Mouse (Mus musculus) liver, embryonic 11.5 days (tissue): ENCODE results near the gene Nme2. TPM values are rescaled to one million over a fixed set of nuclear protein-coding genes. Genes with fewer than 3 reads are reported as not detected.
A peak's percentile ranks its signal among the peaks of the same experiment; 100 is the strongest.

Source experiments
- ATAC-seq: fragments of 200-750 bp; cut with Nextera tagmentation; replicated peaks from 2 replicates; pipeline ENCODE4 v1.8.0; 2017; ENCODE audit warnings: moderate number of reproducible peaks, mild to moderate bottlenecking, moderate TSS enrichment, moderate library complexity; ENCODE audit not compliant: low FRiP score
- DNase-seq: peaks from one replicate; pipeline ENCODE4 v3.0.0-alpha.2; 2017; ENCODE audit warnings: low spot score
- H3K27ac ChIP-seq: fragments of 300-500 bp; sonication (generic); 2 replicates; pipeline ENCODE4 v1.5.1; 2014; ENCODE audit warnings: mild to moderate bottlenecking, low read depth, low read length, control low read depth
- H3K27me3 ChIP-seq: fragments of 300-500 bp; sonication (generic); replicated peaks from 2 replicates; pipeline ENCODE4 v1.6.1; 2014; ENCODE audit warnings: low read length, mixed read lengths; ENCODE audit not compliant: control insufficient read depth, insufficient read depth
- H3K36me3 ChIP-seq: fragments of 300-500 bp; sonication (generic); 2 replicates; pipeline ENCODE4 v1.6.1; 2014; ENCODE audit warnings: mild to moderate bottlenecking, low read length, moderate library complexity, mixed read lengths; ENCODE audit not compliant: control insufficient read depth, insufficient read depth
- H3K4me1 ChIP-seq: fragments of 300-500 bp; sonication (generic); replicated peaks from 2 replicates; pipeline ENCODE4 v1.6.1; 2014; ENCODE audit warnings: low read length, mixed read lengths; ENCODE audit not compliant: control insufficient read depth, insufficient read depth
- H3K4me2 ChIP-seq: fragments of 300-500 bp; sonication (generic); 2 replicates; pipeline ENCODE4 v1.6.1; 2014; ENCODE audit warnings: mild to moderate bottlenecking, control low read depth, moderate library complexity
- H3K4me3 ChIP-seq: fragments of 300-500 bp; sonication (generic); 2 replicates; pipeline ENCODE4 v1.5.1; 2014; ENCODE audit warnings: low read depth, low read length, control low read depth
- H3K9ac ChIP-seq: fragments of 300-500 bp; sonication (generic); 2 replicates; pipeline ENCODE4 v1.6.1; 2014; ENCODE audit warnings: low read depth, low read length, control low read depth
- H3K9me3 ChIP-seq: fragments of 300-500 bp; sonication (generic); 2 replicates; pipeline ENCODE4 v1.6.1; 2016; ENCODE audit warnings: low read length, inconsistent platforms, mixed read lengths; ENCODE audit not compliant: control insufficient read depth
- WGBS: fragments of 180-500 bp; shearing (Covaris S2); extraction: QIAGEN DNeasy Blood & Tissue Kit; methylation state at CpG from one replicate; pipeline ENCODE4 v1.1.7; 2014; 5-methylcytosine and 5-hydroxymethylcytosine counted together
- polyA plus RNA-seq: library from polyadenylated mRNA; unstranded; fragments of >200 nt; fragmentation: Nextera tagmentation; extraction: Ambion mirVana; gene quantifications from 2 replicates; pipeline ENCODE4 v1.2.1, GENCODE M21; 2014

The Nme2 gene
- polyA plus RNA-seq, 1 experiment from 2014 or later = 142 TPM

GRCm38 (mm10) chr11:93988328-93989062, 32.4 kb upstream of the Nme2 start:
- H3K27ac ChIP-seq = peak overlapping the region; percentile 23
- ATAC-seq (no peak), DNase-seq (no peak)
- H3K4me1 ChIP-seq = peaks cover 14% of the 10 kb centered on the region; the same call in 1 of the 2 replicates
- no peak overlapping the region for H3K4me3 ChIP-seq
- WGBS = 63% methylated on average over 12 of the region's 12 CpGs
- H3K27me3 ChIP-seq = no peaks in the 10 kb centered on the region
- H3K4me2 ChIP-seq = peak overlapping the region; percentile 16; the same call in 1 of the 2 replicates
- H3K36me3 ChIP-seq = no peaks in the 10 kb centered on the region
- no peaks in the 10 kb centered on the region for H3K9me3 ChIP-seq
- H3K9ac ChIP-seq = no peak overlapping the region

GRCm38 (mm10) chr11:93987625-93988327, 31.7 kb upstream of the Nme2 start:
- Histone ChIP-seq H3K27ac (peak overlapping the region; percentile 23), H3K4me3 (no peak overlapping the region), H3K27me3 (no peaks in the 10 kb centered on the region), H3K9ac (0 out of 2 replicates have a peak overlapping the region, but pooled peaks have one; percentile 26), H3K36me3 (no peaks in the 10 kb centered on the region), H3K4me1 (peaks cover 14% of the 10 kb centered on the region; the same call in 1 of the 2 replicates), H3K9me3 (no peaks in the 10 kb centered on the region), H3K4me2 (peak overlapping the region; percentile 16; the same call in 1 of the 2 replicates)
- 46% methylated on average over 8 of the region's 8 CpGs for WGBS
- no peak for ATAC-seq
- DNase-seq = no peak

GRCm38 (mm10) chr11:93987026-93987425, 31.0 kb upstream of the Nme2 start:
- ATAC-seq = no peak
- Histone ChIP-seq H3K36me3 (no peaks in the 10 kb centered on the region), H3K4me3 (no peak overlapping the region), H3K9me3 (no peaks in the 10 kb centered on the region), H3K27ac (no peak overlapping the region), H3K4me1 (peaks cover 14% of the 10 kb centered on the region; the same call in 1 of the 2 replicates), H3K27me3 (no peaks in the 10 kb centered on the region), H3K4me2 (no peak overlapping the region), H3K9ac (no peak overlapping the region)
- WGBS = 79% methylated on average over 4 of the region's 4 CpGs
- no peak for DNase-seq

- Histone ChIP-seq H3K4me3 (no peak overlapping the region), H3K27me3 (no peaks in the 10 kb centered on the region), H3K9ac (no peak overlapping the region), H3K4me2 (no peak overlapping the region), H3K4me1 (peaks cover 14% of the 10 kb centered on the region; the same call in 1 of the 2 replicates), H3K27ac (no peak overlapping the region), H3K9me3 (no peaks in the 10 kb centered on the region), H3K36me3 (no peaks in the 10 kb centered on the region)
- no peak for ATAC-seq
- no peak for DNase-seq
Observed at GRCm38 (mm10) chr11:93986298-93986697, 30.2 kb upstream of the Nme2 start.

- Histone ChIP-seq H3K4me1 (peaks cover 14% of the 10 kb centered on the region; the same call in 1 of the 2 replicates), H3K4me2 (no peak overlapping the region), H3K4me3 (no peak overlapping the region), H3K36me3 (no peaks in the 10 kb centered on the region), H3K9ac (no peak overlapping the region), H3K27me3 (no peaks in the 10 kb centered on the region), H3K9me3 (no peaks in the 10 kb centered on the region), H3K27ac (no peak overlapping the region)
- WGBS = 77% methylated on average over 5 of the region's 5 CpGs
- ATAC-seq = no peak
- DNase-seq = no peak
Observed at GRCm38 (mm10) chr11:93985265-93985664, 29.2 kb upstream of the Nme2 start.

GRCm38 (mm10) chr11:93984619-93985018, 28.6 kb upstream of the Nme2 start:
- 92% methylated on average over 3 of the region's 3 CpGs for WGBS
- no peak for DNase-seq
- no peak for ATAC-seq

GRCm38 (mm10) chr11:93979502-93980049, 23.5 kb upstream of the Nme2 start:
- ATAC-seq (no peak), DNase-seq (no peak)
- no peak overlapping the region for H3K4me3 ChIP-seq
- H3K27me3 ChIP-seq = no peaks in the 10 kb centered on the region
- H3K36me3 ChIP-seq = no peaks in the 10 kb centered on the region
- no peak overlapping the region for H3K9ac ChIP-seq
- H3K27ac ChIP-seq = no peak overlapping the region
- no peak overlapping the region for H3K4me2 ChIP-seq
- H3K9me3 ChIP-seq = no peaks in the 10 kb centered on the region
- H3K4me1 ChIP-seq = no peaks in the 10 kb centered on the region
- 56% methylated on average over 6 of the region's 6 CpGs for WGBS

More at GRCm38 (mm10) chr11:93984619-93985018, 28.6 kb upstream of the Nme2 start:
- H3K27ac ChIP-seq = no peak overlapping the region
- H3K9me3 ChIP-seq = no peaks in the 10 kb centered on the region
- H3K27me3 ChIP-seq = no peaks in the 10 kb centered on the region
- no peak overlapping the region for H3K4me3 ChIP-seq
- no peaks in the 10 kb centered on the region for H3K36me3 ChIP-seq
- H3K4me1 ChIP-seq = peaks cover 14% of the 10 kb centered on the region; the same call in 1 of the 2 replicates
- H3K4me2 ChIP-seq = no peak overlapping the region
- H3K9ac ChIP-seq = no peak overlapping the region

- no peak for DNase-seq
- WGBS = 89% methylated on average over 5 of the region's 5 CpGs
- Histone ChIP-seq H3K4me2 (no peak overlapping the region), H3K4me3 (no peak overlapping the region), H3K27ac (no peak overlapping the region), H3K4me1 (no peaks in the 10 kb centered on the region), H3K9me3 (no peaks in the 10 kb centered on the region), H3K36me3 (no peaks in the 10 kb centered on the region), H3K27me3 (no peaks in the 10 kb centered on the region), H3K9ac (no peak overlapping the region)
- ATAC-seq = no peak
Observed at GRCm38 (mm10) chr11:93972951-93973350, 16.9 kb upstream of the Nme2 start.
